Mouse (Mus musculus): ENCODE measurements around the gene Rtn4r. TPM values are rescaled to one million over a fixed set of nuclear protein-coding genes. Genes with fewer than 3 reads are reported as not detected.
A peak's percentile ranks its signal among the peaks of the same experiment; 100 is the strongest.

The Rtn4r gene
- 0.17 and 0.23 TPM in 2 replicates for polyA plus RNA-seq (2015; fragmentation: Nextera tagmentation; extraction: Ambion mirVana)

- WGBS, result 0% methylated on average over 18 of the region's 96 CpGs
- peaks cover 24% of the 10 kb centered on the region for H3K27me3 ChIP-seq (replicated peaks; ENCODE audit: insufficient read depth, low read length)
These were observed at the start of gene Rtn4r for GRCm38 (mm10) chr16:18127241-18127861. Rtn4r (plus strand) TSS chr16:18127642.

GRCm38 (mm10) chr16:18078314-18079015, 49.0 kb upstream of the Rtn4r start:
- no peaks in the 10 kb centered on the region for H3K27me3 ChIP-seq (replicated peaks; ENCODE audit: insufficient read depth, low read length)
- H3K4me3 ChIP-seq (ENCODE audit: low read depth, low read length), result no peak overlapping the region
- ATAC-seq (no peak), DNase-seq (ENCODE audit: low spot score) (no peak)
- TF ChIP-seq CTCF (IDR thresholded peaks at IDR 0.05), result no peak
- TF ChIP-seq EP300 (IDR thresholded peaks at IDR 0.05), result no peak
- H3K9me3 ChIP-seq (ENCODE audit: low read length), result no peaks in the 10 kb centered on the region
- 83% methylated on average over 5 of the region's 5 CpGs for WGBS
- H3K4me2 ChIP-seq (replicated peaks; ENCODE audit: low read depth, low read length), result no peak overlapping the region
- H3K4me1 ChIP-seq (ENCODE audit: insufficient read depth, low read depth, low read length), result no peaks in the 10 kb centered on the region
- no peaks in the 10 kb centered on the region for H3K36me3 ChIP-seq (ENCODE audit: insufficient read depth, low read length)
- H3K27ac ChIP-seq (ENCODE audit: low read length), result no peak overlapping the region
- H3K9ac ChIP-seq (replicated peaks; ENCODE audit: low read depth), result no peak overlapping the region

More at GRCm38 (mm10) chr16:18127241-18127861, at the start of gene Rtn4r:
- ATAC-seq (peak; percentile 79), DNase-seq (ENCODE audit: low spot score) (peak; percentile 59)
- H3K9me3 ChIP-seq (ENCODE audit: low read length), result no peaks in the 10 kb centered on the region
- peak; percentile 63 for TF ChIP-seq CTCF (IDR thresholded peaks at IDR 0.05)
- no peak for TF ChIP-seq EP300 (IDR thresholded peaks at IDR 0.05)
- H3K27ac ChIP-seq (ENCODE audit: low read length), result no peak within 1 kb of the TSS
- peak within 1 kb of the TSS; percentile 55 for H3K4me3 ChIP-seq (ENCODE audit: low read depth, low read length)
- no peak within 1 kb of the TSS for H3K9ac ChIP-seq (replicated peaks; ENCODE audit: low read depth)
- H3K4me1 ChIP-seq (ENCODE audit: insufficient read depth, low read depth, low read length), result peaks cover 4% of the 10 kb centered on the region; the same call in 1 of the 2 replicates
- H3K36me3 ChIP-seq (ENCODE audit: insufficient read depth, low read length), result no peaks in the 10 kb centered on the region
- peak within 1 kb of the TSS; percentile 96 for H3K4me2 ChIP-seq (replicated peaks; ENCODE audit: low read depth, low read length)

GRCm38 (mm10) chr16:18079300-18079699, 48.1 kb upstream of the Rtn4r start:
- ATAC-seq, result no peak
- WGBS, result 88% methylated on average over 2 of the region's 2 CpGs
- no peaks in the 10 kb centered on the region for H3K27me3 ChIP-seq (replicated peaks; ENCODE audit: insufficient read depth, low read length)
- no peak overlapping the region for H3K4me3 ChIP-seq (ENCODE audit: low read depth, low read length)
- H3K36me3 ChIP-seq (ENCODE audit: insufficient read depth, low read length), result no peaks in the 10 kb centered on the region
- H3K4me2 ChIP-seq (replicated peaks; ENCODE audit: low read depth, low read length), result no peak overlapping the region
- no peak overlapping the region for H3K27ac ChIP-seq (ENCODE audit: low read length)
- H3K4me1 ChIP-seq (ENCODE audit: insufficient read depth, low read depth, low read length), result no peaks in the 10 kb centered on the region
- no peaks in the 10 kb centered on the region for H3K9me3 ChIP-seq (ENCODE audit: low read length)
- no peak for TF ChIP-seq CTCF (IDR thresholded peaks at IDR 0.05)
- no peak for TF ChIP-seq EP300 (IDR thresholded peaks at IDR 0.05)
- H3K9ac ChIP-seq (replicated peaks; ENCODE audit: low read depth), result no peak overlapping the region
- DNase-seq (ENCODE audit: low spot score), result no peak

GRCm38 (mm10) chr16:18080171-18080570, 47.3 kb upstream of the Rtn4r start:
- H3K27me3 ChIP-seq (replicated peaks; ENCODE audit: insufficient read depth, low read length), result no peaks in the 10 kb centered on the region
- no peak overlapping the region for H3K9ac ChIP-seq (replicated peaks; ENCODE audit: low read depth)
- no peaks in the 10 kb centered on the region for H3K4me1 ChIP-seq (ENCODE audit: insufficient read depth, low read depth, low read length)
- H3K36me3 ChIP-seq (ENCODE audit: insufficient read depth, low read length), result no peaks in the 10 kb centered on the region
- DNase-seq (ENCODE audit: low spot score) (no peak), ATAC-seq (no peak)
- TF ChIP-seq CTCF (IDR thresholded peaks at IDR 0.05) (no peak), EP300 (IDR thresholded peaks at IDR 0.05) (no peak)
- WGBS, result 81% methylated on average over 7 of the region's 7 CpGs
- no peaks in the 10 kb centered on the region for H3K9me3 ChIP-seq (ENCODE audit: low read length)
- no peak overlapping the region for H3K4me3 ChIP-seq (ENCODE audit: low read depth, low read length)
- no peak overlapping the region for H3K4me2 ChIP-seq (replicated peaks; ENCODE audit: low read depth, low read length)
- H3K27ac ChIP-seq (ENCODE audit: low read length), result no peak overlapping the region

GRCm38 (mm10) chr16:18081149-18081827, 46.2 kb upstream of the Rtn4r start:
- peak; percentile 40 for TF ChIP-seq CTCF (IDR thresholded peaks at IDR 0.05)
- no peak for TF ChIP-seq EP300 (IDR thresholded peaks at IDR 0.05)
- H3K4me2 ChIP-seq (replicated peaks; ENCODE audit: low read depth, low read length), result no peak overlapping the region
- no peaks in the 10 kb centered on the region for H3K36me3 ChIP-seq (ENCODE audit: insufficient read depth, low read length)
- no peak overlapping the region for H3K4me3 ChIP-seq (ENCODE audit: low read depth, low read length)
- no peak for ATAC-seq
- no peak overlapping the region for H3K27ac ChIP-seq (ENCODE audit: low read length)
- WGBS, result 81% methylated on average over 10 of the region's 10 CpGs
- no peak for DNase-seq (ENCODE audit: low spot score)
- no peaks in the 10 kb centered on the region for H3K9me3 ChIP-seq (ENCODE audit: low read length)
- no peak overlapping the region for H3K9ac ChIP-seq (replicated peaks; ENCODE audit: low read depth)
- no peaks in the 10 kb centered on the region for H3K4me1 ChIP-seq (ENCODE audit: insufficient read depth, low read depth, low read length)
- no peaks in the 10 kb centered on the region for H3K27me3 ChIP-seq (replicated peaks; ENCODE audit: insufficient read depth, low read length)

- no peak for DNase-seq (ENCODE audit: low spot score)
- H3K9ac ChIP-seq (replicated peaks; ENCODE audit: low read depth), result no peak overlapping the region
These were observed 45.2 kb upstream of the Rtn4r start for GRCm38 (mm10) chr16:18082291-18082690.

More at GRCm38 (mm10) chr16:18082291-18082690, 45.2 kb upstream of the Rtn4r start:
- no peak overlapping the region for H3K27ac ChIP-seq (ENCODE audit: low read length)
- WGBS, result 74% methylated on average over 1 of the region's 1 CpGs
- H3K36me3 ChIP-seq (ENCODE audit: insufficient read depth, low read length), result no peaks in the 10 kb centered on the region
- no peak for ATAC-seq
- H3K4me3 ChIP-seq (ENCODE audit: low read depth, low read length), result no peak overlapping the region
- TF ChIP-seq CTCF (IDR thresholded peaks at IDR 0.05) (no peak), EP300 (IDR thresholded peaks at IDR 0.05) (no peak)
- H3K9me3 ChIP-seq (ENCODE audit: low read length), result no peaks in the 10 kb centered on the region
- H3K27me3 ChIP-seq (replicated peaks; ENCODE audit: insufficient read depth, low read length), result no peaks in the 10 kb centered on the region
- H3K4me1 ChIP-seq (ENCODE audit: insufficient read depth, low read depth, low read length), result no peaks in the 10 kb centered on the region
- H3K4me2 ChIP-seq (replicated peaks; ENCODE audit: low read depth, low read length), result no peak overlapping the region
